Mouse (Mus musculus): ENCODE data around the gene Guk1. TPM values are rescaled to one million over a fixed set of nuclear protein-coding genes. Genes with fewer than 3 reads are reported as not detected.

Gene Guk1
- polyA plus RNA-seq (2015; fragmentation: Nextera tagmentation; extraction: Ambion mirVana): 136 and 138 TPM in 2 replicates

DNA sequence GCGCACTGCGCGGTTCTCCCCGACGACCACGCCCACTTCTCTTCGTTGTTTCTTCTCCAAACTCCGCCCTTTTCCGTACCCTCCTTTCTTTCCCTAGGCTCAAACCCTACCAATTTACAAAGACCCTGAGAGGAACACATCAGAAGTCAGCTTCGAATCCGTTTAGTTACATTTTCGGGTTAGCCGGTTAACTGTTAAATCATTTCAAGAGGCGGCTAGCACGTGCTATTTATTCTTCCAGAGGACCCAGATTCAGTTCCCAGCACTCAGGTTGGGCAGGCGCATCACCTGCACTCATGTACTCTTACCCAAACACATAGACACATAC lies at the start of gene Guk1:
Gene Guk1 (minus strand): TSS at position 154 of the 328 bp plus-strand sequence.
- 5% methylated on average over 16 of the region's 16 CpGs for WGBS
- no peaks in the 10 kb centered on the region for H3K9me3 ChIP-seq
- peak; percentile 9; the same call in 1 of the 2 replicates for ATAC-seq (ENCODE audit: low FRiP score, low read depth)

GRCm38 (mm10) chr11:59239796-59240195 lies 47.8 kb upstream of the Guk1 start:
- H3K4me1 ChIP-seq: peaks cover 24% of the 10 kb centered on the region
- no peaks in the 10 kb centered on the region for H3K36me3 ChIP-seq
- ATAC-seq (ENCODE audit: low FRiP score, low read depth): no peak
- H3K9ac ChIP-seq: no peak overlapping the region
- H3K4me3 ChIP-seq: no peak overlapping the region
- H3K27me3 ChIP-seq: peaks cover 37% of the 10 kb centered on the region
- H3K4me2 ChIP-seq (replicated peaks): no peak overlapping the region
- WGBS: 65% methylated on average over 4 of the region's 4 CpGs
- H3K9me3 ChIP-seq: no peaks in the 10 kb centered on the region
- no peak overlapping the region for H3K27ac ChIP-seq

More for the DNA sequence above, at the start of gene Guk1:
- H3K4me2 ChIP-seq (replicated peaks): peak within 1 kb of the TSS; percentile 83
- H3K27me3 ChIP-seq: no peaks in the 10 kb centered on the region
- H3K4me3 ChIP-seq: peak within 1 kb of the TSS; percentile 66
- peaks cover 17% of the 10 kb centered on the region for H3K4me1 ChIP-seq
- H3K9ac ChIP-seq: peak within 1 kb of the TSS; percentile 82
- no peaks in the 10 kb centered on the region for H3K36me3 ChIP-seq
- peak within 1 kb of the TSS; percentile 90 for H3K27ac ChIP-seq

DNA sequence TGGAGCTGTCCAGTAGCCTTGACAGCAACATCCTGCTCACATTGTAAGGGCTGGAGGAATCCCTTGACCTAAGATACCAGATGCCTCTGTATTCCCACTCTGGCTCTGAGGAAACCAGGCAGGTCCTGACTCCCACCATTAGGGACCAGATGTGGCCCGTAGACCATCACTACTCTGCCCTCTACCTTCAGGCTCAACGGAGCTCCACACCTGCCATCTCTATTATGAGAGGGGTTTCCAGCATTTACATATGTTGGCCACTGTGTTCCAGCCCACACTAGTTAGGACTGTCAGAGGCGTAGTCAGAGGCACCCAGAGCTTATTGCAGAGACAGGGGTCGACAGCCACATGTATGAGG lies 47.4 kb upstream of the Guk1 start:
- ATAC-seq (ENCODE audit: low FRiP score, low read depth): no peak
- 19% methylated on average over 4 of the region's 4 CpGs for WGBS
- H3K4me3 ChIP-seq: no peak overlapping the region
- H3K36me3 ChIP-seq: no peaks in the 10 kb centered on the region
- no peaks in the 10 kb centered on the region for H3K9me3 ChIP-seq
- H3K27ac ChIP-seq: no peak overlapping the region
- peaks cover 24% of the 10 kb centered on the region for H3K4me1 ChIP-seq
- no peak overlapping the region for H3K9ac ChIP-seq
- peaks cover 37% of the 10 kb centered on the region for H3K27me3 ChIP-seq
- 0 out of 2 replicates have a peak overlapping the region, but pooled peaks have one; percentile 0 for H3K4me2 ChIP-seq (replicated peaks)

DNA sequence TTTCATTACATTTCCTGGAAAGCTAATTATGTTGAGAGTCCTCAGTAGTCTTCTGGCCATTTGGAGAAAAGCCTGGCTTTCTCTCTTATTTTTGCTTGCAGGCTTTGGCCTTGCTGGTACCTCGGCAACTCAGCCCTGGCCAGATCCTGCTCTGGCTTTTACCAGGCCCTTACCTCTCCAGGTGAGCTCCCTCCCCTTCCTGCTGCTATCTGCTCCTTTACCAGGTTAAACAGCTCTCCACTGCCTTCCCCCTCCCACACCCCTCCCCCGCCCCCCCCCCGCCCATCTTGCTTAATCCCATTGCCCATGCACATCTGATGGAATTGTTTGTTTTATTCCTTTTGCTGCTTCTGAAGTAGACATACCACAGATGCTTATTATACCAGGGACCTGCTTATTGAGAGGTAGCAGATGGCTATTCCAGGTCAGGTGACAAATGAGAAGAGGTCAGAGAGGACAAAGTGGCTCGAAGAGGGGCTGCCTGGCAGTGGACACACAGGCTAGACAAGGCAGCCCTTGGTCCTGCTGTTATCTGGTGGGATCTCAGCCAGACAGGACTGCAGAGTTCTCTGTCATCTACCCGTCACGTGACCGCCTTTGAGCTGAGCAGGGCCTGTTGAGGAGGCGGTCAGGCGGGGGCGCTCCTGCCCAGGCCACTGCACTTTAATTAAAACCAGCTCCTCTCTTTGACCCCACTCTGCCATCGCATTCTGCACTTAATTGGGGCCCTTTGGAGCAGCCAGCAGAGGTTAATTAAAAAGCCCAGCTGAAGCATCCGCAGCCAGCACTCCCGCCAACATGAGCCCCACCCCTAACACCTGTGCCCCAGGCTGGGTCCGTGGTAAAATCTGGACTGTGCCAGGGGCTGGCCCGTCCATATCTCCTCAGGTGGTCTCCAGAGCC lies 46.8 kb upstream of the Guk1 start:
- 0 out of 2 replicates have a peak, but pooled peaks have one; percentile 48 for ATAC-seq (ENCODE audit: low FRiP score, low read depth)
- Histone ChIP-seq H3K27ac (no peak overlapping the region), H3K9me3 (no peaks in the 10 kb centered on the region), H3K4me2 (replicated peaks) (0 out of 2 replicates have a peak overlapping the region, but pooled peaks have one; percentile 0), H3K9ac (no peak overlapping the region), H3K4me3 (no peak overlapping the region), H3K27me3 (peaks cover 35% of the 10 kb centered on the region), H3K4me1 (peaks cover 24% of the 10 kb centered on the region), H3K36me3 (no peaks in the 10 kb centered on the region)
- WGBS: 1% methylated on average over 14 of the region's 15 CpGs

DNA sequence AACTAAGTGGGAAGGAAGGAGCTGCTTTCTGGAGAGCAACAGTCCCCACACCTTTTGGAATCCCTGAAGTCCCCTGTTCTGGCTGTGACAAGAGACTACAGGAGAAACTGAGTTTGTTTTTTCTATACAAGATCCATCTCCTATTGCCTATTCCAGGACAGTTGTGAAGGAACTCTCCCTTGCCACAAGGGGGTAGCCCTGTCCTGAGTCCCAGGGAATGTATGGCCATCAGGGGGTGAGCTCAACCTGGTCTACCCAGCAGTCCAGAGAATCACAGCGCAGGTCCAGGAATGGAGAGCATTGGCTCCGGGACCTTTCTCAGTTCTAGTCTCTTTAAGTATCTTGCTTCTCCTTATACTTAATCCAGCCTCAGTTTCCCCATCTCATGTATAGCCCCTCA lies 40.8 kb upstream of the Guk1 start:
- WGBS: 43% methylated on average over 2 of the region's 2 CpGs
- Histone ChIP-seq H3K9me3 (no peaks in the 10 kb centered on the region), H3K9ac (no peak overlapping the region), H3K4me1 (peaks cover 8% of the 10 kb centered on the region), H3K4me2 (replicated peaks) (no peak overlapping the region), H3K27me3 (0 out of 2 replicates have a peak, but pooled peaks cover 3% of the 10 kb centered on the region), H3K4me3 (no peak overlapping the region), H3K27ac (no peak overlapping the region), H3K36me3 (no peaks in the 10 kb centered on the region)
- ATAC-seq (ENCODE audit: low FRiP score, low read depth): no peak

GRCm38 (mm10) chr11:59230144-59230760 lies 38.2 kb upstream of the Guk1 start:
- Histone ChIP-seq H3K27ac (no peak overlapping the region), H3K4me3 (no peak overlapping the region), H3K9me3 (no peaks in the 10 kb centered on the region), H3K27me3 (0 out of 2 replicates have a peak, but pooled peaks cover 3% of the 10 kb centered on the region), H3K9ac (no peak overlapping the region), H3K4me1 (peaks cover 21% of the 10 kb centered on the region), H3K4me2 (replicated peaks) (no peak overlapping the region), H3K36me3 (no peaks in the 10 kb centered on the region)
- no peak for ATAC-seq (ENCODE audit: low FRiP score, low read depth)
- 11% methylated on average over 7 of the region's 7 CpGs for WGBS

DNA sequence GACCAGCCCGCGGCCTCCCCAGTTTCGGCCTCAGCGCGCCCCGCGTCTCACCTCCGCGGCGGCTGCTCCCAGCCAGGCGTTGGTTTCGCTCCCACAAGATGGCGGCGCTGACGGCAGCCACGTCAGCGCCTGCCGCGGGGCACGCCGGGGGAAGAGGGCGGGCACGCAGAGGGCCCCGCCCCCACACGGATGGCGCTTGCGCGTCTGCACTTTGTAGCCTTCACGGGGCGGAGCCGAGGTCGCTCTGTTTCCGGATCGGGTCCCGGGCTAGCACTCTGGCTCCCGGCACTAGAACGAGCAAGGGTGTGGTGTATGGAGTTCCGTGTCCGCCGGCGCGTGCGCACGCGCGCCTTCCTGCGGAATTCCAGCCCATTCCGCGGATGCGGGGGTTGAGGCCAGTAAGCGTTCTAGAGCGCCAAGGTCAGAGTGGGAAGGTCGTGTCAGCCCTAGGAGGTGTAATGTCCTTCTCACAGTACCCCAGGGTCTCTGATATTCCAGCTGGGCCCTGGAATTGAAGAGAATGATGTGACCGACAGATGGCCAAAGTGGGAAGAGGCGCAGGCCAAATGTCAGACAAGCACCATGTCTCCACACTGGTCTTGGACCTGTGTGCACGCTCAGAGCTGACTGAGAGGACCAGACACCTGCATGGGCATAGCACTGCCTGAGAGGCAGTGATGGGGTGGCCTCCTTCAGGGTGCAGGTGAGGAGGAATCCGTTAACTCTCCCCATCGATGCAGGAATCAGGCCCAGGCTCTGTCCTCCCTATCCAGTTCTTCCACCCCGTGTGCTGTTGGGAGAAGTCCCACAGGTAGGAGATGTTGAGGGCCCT lies 36.3 kb upstream of the Guk1 start, which contains the start of gene Arf1:
Gene Arf1 (minus strand): TSS at position 149 of the 832 bp plus-strand sequence.
- peak within 1 kb of the TSS; percentile 96 for H3K27ac ChIP-seq
- H3K36me3 ChIP-seq: peaks cover 8% of the 10 kb centered on the region
- peak within 1 kb of the TSS; percentile 94 for H3K4me2 ChIP-seq (replicated peaks)
- peaks cover 41% of the 10 kb centered on the region for H3K4me1 ChIP-seq
- whole genome bisulfite sequencing: 5% methylated on average over 59 of the region's 59 CpGs
- peak within 1 kb of the TSS; percentile 100 for H3K4me3 ChIP-seq
- ATAC-seq (ENCODE audit: low FRiP score, low read depth): peak; percentile 95
- peak within 1 kb of the TSS; percentile 100 for H3K9ac ChIP-seq
- H3K9me3 ChIP-seq: no peaks in the 10 kb centered on the region
- H3K27me3 ChIP-seq: no peaks in the 10 kb centered on the region

GRCm38 (mm10) chr11:59227604-59228121 lies 35.7 kb upstream of the Guk1 start:
- peak overlapping the region; percentile 100 for H3K9ac ChIP-seq
- H3K4me3 ChIP-seq: peak overlapping the region; percentile 100
- peak overlapping the region; percentile 94 for H3K4me2 ChIP-seq (replicated peaks)
- peaks cover 43% of the 10 kb centered on the region for H3K4me1 ChIP-seq
- ATAC-seq (ENCODE audit: low FRiP score, low read depth): peak; percentile 85
- peaks cover 15% of the 10 kb centered on the region for H3K36me3 ChIP-seq
- H3K27ac ChIP-seq: peak overlapping the region; percentile 96
- 1% methylated on average over 34 of the region's 51 CpGs for WGBS
- H3K27me3 ChIP-seq: no peaks in the 10 kb centered on the region
- H3K9me3 ChIP-seq: no peaks in the 10 kb centered on the region

DNA sequence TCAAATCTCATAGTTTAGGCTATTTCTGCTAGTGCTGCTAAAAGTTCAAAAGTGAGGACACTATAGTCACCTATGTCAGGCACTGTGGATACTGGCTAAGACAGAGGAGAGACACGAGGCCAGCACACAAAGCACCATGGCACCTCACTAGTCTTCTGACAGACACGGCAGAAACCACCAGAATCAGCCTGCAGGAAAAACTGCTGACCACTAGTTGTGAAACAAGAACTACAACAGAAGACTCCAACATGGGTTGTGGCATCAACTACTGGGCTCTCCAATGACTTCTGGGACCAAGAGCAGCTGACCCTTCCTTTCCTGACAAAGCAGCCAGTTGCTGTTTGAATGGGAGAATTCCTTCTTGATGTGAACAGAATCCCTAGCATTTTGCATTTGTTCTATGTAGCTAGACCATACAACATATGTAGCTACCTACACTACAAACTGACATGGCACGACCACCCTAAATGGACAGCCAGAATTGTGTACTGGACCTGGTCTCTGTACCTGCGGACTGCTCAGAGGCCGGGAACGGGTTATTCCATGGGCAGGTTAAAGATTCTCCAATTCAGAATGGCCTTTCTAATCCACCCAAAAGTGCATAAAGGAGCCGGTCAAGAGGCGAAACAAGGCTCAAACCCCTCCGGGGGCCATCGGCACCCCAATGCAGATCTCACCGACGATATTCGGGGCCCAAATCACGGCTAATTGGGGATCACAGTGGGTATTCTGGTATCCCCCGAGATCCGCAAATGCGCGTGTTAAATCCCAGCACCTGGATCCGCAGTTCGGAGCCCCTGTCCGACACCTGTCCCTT lies 35.0 kb upstream of the Guk1 start:
- Histone ChIP-seq H3K9me3 (no peaks in the 10 kb centered on the region), H3K9ac (peak overlapping the region; percentile 100), H3K27ac (peak overlapping the region; percentile 96; the same call in 1 of the 2 replicates), H3K4me2 (replicated peaks) (peak overlapping the region; percentile 94), H3K4me3 (peak overlapping the region; percentile 100), H3K4me1 (peaks cover 43% of the 10 kb centered on the region), H3K27me3 (no peaks in the 10 kb centered on the region), H3K36me3 (peaks cover 16% of the 10 kb centered on the region)
- no peak for ATAC-seq (ENCODE audit: low FRiP score, low read depth)
- WGBS: 3% methylated on average over 21 of the region's 21 CpGs

DNA sequence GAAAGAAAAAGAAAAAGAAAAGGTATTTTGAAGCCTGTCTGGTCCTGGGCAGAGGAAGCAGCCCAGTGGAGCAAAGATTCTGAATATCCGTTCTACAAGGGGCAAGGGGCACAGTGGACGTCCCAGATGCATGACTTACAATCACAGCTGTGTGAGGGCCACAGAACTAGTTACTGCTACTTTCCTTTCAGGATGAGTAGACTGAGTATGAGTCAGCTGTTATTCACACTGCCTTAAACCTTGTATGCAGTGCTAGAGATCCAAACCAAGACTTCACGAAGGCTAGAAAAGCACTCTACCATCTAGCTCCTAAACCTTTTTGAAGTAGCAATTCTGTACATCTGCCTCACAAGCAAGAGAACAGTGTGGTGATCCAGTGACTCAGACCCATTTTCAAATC lies 34.2 kb upstream of the Guk1 start:
- peak overlapping the region; percentile 94 for H3K4me2 ChIP-seq (replicated peaks)
- peaks cover 46% of the 10 kb centered on the region for H3K4me1 ChIP-seq
- peak overlapping the region; percentile 100 for H3K4me3 ChIP-seq
- no peaks in the 10 kb centered on the region for H3K27me3 ChIP-seq
- ATAC-seq (ENCODE audit: low FRiP score, low read depth): no peak
- H3K9me3 ChIP-seq: no peaks in the 10 kb centered on the region
- peak overlapping the region; percentile 100 for H3K9ac ChIP-seq
- no peak overlapping the region for H3K27ac ChIP-seq
- peaks cover 16% of the 10 kb centered on the region for H3K36me3 ChIP-seq
- 56% methylated on average over 3 of the region's 3 CpGs for WGBS

GRCm38 (mm10) chr11:59225167-59225566 lies 33.2 kb upstream of the Guk1 start:
- Histone ChIP-seq H3K36me3 (peaks cover 24% of the 10 kb centered on the region), H3K4me2 (replicated peaks) (peak overlapping the region; percentile 94), H3K9ac (peak overlapping the region; percentile 45), H3K4me3 (peak overlapping the region; percentile 100), H3K9me3 (no peaks in the 10 kb centered on the region), H3K27ac (no peak overlapping the region), H3K4me1 (peaks cover 46% of the 10 kb centered on the region), H3K27me3 (no peaks in the 10 kb centered on the region)
- no peak for ATAC-seq (ENCODE audit: low FRiP score, low read depth)
- 78% methylated on average over 2 of the region's 2 CpGs for WGBS
